Mouse (Mus musculus) colon, adult 2 months (tissue): ENCODE results near the gene Tmem254c. TPM values are rescaled to one million over a fixed set of nuclear protein-coding genes. Genes with fewer than 3 reads are reported as not detected.

Source experiments
- polyA plus RNA-seq: library from polyadenylated mRNA; depleted of rRNA; stranded (reverse); fragments of >200 nt; gene quantifications from 2 replicates; pipeline ENCODE4 v1.2.3, GENCODE M21; 2012; rRNA removed

The Tmem254c gene
- 59.4 and 117 TPM in 2 replicates for polyA plus RNA-seq

DNA sequence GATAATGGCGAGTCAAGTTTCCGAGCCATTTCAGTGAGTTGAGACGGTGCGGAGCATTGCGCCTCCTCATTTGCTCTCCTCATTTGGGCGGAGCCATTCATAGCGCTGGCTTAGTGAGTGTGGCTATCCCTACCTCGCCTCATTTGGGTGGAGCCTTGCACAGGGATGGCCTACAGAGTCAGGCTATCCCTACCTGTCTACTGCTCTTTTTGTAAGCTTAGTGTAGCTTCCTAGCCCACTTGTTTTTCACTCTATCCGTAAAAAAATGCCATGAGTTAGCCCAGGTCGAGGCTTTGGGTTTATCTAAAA is at the start of gene Tmem254c:
Gene Tmem254c (minus strand): TSS at position 31 of the 309 bp plus-strand sequence.

DNA sequence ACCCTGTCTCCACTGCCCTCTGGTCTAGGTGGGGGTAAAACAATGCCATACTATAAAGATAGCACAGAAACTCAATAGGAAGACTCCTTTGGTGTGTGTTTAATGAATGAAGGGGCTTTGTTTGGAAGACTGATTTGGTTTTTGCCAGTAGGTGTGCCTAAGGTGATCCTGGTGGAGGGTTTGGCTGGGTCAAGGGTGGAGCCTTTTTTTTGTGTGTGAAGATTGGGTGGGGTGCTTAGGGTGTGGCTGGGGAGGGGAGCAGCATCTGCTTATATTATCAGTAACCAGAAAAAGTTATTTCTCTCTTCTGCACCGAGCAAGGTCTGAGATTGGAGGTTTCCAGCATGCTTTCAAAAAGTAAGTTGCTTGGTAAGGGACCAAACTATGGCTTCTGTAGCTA is 14.8 kb upstream of the Tmem254c start, which contains the start of gene Cphx3:
Gene Cphx3 (plus strand): TSS at position 301 of the 400 bp plus-strand sequence.

DNA sequence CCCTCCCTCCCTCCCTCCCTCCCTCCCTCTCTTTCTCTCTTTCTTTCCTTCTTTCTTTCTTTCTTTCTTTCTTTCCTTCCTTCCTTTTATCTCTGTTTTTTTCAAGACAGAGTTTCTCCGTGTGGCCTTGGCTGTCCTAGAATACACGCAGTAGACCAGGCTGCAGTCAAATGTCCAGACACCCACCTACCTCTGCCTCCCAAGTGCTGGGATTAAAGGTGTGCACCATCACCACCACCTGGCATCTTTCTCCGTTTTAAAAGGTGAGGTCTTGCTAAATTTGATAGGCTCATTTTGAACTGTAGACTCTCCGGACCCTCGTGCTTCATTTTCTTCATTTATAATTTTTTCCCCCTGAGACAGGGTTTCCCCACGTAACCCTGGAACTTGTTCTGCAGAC is 14.1 kb upstream of the Tmem254c start, which contains the start of gene Cphx2:
Gene Cphx2 (plus strand): TSS at position 301 of the 400 bp plus-strand sequence.

DNA sequence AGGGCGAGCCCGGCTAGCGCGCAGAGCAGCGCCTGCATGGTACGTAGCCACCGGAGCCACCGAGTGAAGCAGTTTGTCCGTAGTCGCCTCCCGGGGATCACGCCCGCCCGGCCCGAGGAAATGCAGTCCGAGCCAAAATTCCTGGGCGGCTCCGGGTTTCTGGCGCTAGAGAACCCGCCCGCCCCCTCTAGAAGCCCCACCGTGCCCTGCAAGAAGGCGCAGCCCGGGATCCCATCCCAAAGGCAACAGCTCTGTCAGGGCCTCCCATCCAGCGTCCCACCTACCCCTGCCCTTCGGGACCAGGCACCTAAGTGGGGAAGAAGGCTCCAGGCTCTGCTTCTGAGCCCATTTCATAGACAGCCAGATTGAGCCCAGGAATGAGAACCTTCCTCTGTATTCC is 24.5 kb downstream of the Tmem254c start, which contains the start of gene Gm9780:
Gene Gm9780 (minus strand): TSS at position 101 of the 400 bp plus-strand sequence.

Other genes starting within 250 kb of the Tmem254c start
- gene Anxa11, start 225.2 kb downstream of the Tmem254c start, polyA plus RNA-seq, result 339 and 371 TPM in 2 replicates
- gene Plac9a, start 164.3 kb downstream of the Tmem254c start, polyA plus RNA-seq, result 3.7 TPM in 2 replicates
- 33.8 and 40.2 TPM in 2 replicates for gene Tmem254a, start 139.7 kb downstream of the Tmem254c start, polyA plus RNA-seq
- 0.88 and 1.0 TPM in 2 replicates for gene Cphx1, start 129.1 kb downstream of the Tmem254c start, polyA plus RNA-seq
- gene Duxbl1, start 88.8 kb downstream of the Tmem254c start, polyA plus RNA-seq, result 0.42 TPM in 1 of 2 replicates, not detected in the other
- 262 and 350 TPM in 2 replicates for gene Gm9780, start 24.6 kb downstream of the Tmem254c start, polyA plus RNA-seq
- gene Cphx2, start 14.2 kb upstream of the Tmem254c start, polyA plus RNA-seq, result not detected in 2 replicates
- not detected in 2 replicates for gene Cphx3, start 14.9 kb upstream of the Tmem254c start, polyA plus RNA-seq
- 0.10 and 0.51 TPM in 2 replicates for gene Duxbl2, start 51.0 kb upstream of the Tmem254c start, polyA plus RNA-seq
- gene Plac9b, start 115.1 kb upstream of the Tmem254c start, polyA plus RNA-seq, result 39.2 and 41.2 TPM in 2 replicates
- 70.6 and 71.6 TPM in 2 replicates for gene Tmem254b, start 139.7 kb upstream of the Tmem254c start, polyA plus RNA-seq
- gene Duxbl3, start 190.6 kb upstream of the Tmem254c start, polyA plus RNA-seq, result 0.07 and 0.37 TPM in 2 replicates